Mouse (Mus musculus): ENCODE data around the gene Rasgef1b. TPM values are rescaled to one million over a fixed set of nuclear protein-coding genes. Genes with fewer than 3 reads are reported as not detected.
"Not testable (repeated sequence)": the region's sequence is repeated elsewhere in the genome, so short reads cannot be mapped to it uniquely, and the experiment has no call there.

Rasgef1b gene
- total RNA-seq, 2 experiments from 2014 or later, result 11.9 to 15.1 TPM

DNA sequence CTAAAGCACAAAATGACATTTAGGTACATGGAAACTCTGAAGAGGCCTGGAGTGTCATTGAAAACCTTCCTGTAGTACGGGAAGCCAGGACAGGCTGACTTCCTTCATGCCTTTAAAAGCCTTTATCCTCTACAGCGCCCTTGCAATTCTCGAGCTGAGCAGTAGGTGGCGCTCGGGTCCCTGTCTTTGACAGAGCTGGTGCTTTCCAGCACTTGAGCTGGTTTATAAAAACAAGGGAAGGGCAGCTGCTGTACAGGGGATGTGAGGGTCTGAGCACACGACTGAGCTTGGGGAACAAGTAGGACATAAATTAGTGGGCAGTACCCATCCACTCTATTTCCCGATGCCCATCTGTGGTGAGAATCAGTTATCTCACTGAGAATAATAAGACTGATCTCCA is 480.4 kb downstream of the Rasgef1b start:
- peak; percentile 95 to 96 for DNase-seq

DNA sequence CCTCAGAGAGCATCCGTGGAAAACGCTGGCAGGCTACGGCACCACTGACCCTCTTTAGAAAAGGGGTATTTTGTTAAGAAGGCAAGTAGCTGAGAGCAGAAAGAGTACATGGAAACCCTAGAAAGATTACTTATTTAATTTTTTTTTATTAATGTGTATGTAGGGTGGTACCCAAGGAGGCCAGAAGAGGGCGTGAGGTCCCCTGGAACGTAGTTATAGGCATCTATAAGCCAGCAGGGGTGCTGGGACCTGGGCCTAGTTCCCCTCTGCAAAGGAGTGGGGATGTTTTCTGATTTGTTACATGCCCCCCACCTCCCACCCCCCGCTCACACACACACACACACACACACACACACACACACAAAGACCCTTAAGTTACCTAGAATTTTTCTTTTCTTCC is 480.9 kb downstream of the Rasgef1b start:
- no peak for DNase-seq

DNA sequence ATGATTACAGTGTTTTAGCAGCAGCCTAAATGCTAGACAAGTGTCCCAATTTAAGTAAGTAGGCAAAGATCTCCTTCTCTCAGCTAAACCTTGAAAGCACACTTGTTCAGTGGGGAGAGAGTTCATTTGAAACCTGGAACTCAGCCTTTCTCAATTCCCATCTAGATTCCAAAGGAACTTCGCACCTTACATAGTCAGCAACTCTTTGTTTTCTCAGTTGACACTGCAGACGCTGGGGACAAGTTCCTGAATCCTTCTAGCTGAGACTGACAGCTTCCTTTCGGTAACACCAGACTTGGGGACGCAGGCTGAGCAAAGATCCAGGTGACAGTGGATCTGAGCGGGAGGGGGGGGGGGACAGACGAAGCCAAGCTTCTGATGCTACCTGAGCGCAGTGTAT is 481.4 kb downstream of the Rasgef1b start:
- no peak for DNase-seq

DNA sequence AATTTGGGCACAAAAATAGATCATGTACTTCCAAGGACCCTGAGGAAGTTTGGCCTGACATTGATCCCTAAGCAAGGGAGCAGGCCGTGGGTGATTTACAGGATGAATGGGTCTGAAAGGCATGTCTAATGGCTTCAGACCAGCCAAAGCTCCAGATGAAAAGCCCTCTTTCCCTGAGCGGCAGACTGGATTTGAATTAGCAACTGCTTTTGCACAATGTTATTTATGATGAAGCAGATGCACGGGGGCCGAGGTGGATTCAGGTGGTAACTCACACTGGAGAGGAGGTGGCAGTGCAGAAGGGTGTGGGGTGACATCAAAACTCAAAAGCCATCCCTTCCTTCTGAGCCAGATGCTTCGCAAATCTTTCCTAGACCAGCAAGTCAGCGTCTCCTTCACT is 481.9 kb downstream of the Rasgef1b start:
- DNase-seq, result no peak

DNA sequence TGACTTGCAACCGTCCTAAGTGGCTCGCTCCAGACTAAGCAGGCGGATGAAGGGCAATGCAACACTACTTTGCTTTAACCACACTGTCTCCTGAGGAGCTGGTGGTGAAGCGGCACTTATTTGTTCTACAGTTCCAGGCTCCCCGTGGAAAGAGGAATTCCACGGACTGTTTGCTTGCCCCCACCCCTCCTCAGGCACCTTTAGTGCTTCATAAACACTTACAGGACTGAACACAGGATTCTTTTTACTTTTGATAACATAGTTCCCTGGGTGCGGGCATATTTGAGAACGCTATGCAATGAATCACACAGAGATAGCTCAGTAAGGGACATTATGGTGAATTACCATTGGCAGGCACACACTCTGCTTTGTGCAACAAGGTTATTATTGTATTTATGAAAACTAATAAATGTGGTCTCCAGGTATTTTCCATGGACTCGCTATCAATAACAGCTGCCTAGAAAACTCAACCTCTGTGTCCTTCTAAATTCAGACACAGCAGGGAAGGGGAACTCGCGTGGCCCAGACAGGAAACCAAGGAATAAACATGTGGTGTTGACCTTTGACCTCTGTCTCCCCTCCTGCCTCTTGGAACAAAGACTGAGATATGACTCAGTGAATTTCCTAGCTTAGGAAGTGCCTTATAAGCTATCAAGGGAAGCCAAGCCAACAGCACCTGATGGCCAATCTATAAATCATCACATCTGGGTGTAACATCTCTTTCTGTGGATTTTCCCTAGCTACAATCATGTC is 486.7 kb downstream of the Rasgef1b start:
- no peak for DNase-seq

DNA sequence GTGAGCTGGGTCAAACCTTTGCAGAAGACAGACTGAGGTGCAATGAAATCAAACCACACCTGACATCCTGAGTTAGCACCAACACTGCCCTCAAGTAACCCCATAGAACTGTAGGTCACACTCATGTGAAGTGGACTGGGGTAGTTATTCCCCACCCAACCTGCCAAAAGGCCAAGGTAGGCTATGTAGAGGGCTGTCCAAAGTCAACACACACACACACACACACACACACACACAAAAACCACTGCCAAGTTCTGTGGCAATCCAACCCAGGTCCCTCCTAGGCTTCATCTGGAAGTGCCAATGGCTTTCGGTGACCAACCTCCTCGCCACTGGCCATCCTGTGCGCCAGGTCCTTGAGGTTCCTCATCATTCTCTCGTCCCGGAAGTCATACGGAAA is 488.4 kb downstream of the Rasgef1b start:
- no peak for DNase-seq

DNA sequence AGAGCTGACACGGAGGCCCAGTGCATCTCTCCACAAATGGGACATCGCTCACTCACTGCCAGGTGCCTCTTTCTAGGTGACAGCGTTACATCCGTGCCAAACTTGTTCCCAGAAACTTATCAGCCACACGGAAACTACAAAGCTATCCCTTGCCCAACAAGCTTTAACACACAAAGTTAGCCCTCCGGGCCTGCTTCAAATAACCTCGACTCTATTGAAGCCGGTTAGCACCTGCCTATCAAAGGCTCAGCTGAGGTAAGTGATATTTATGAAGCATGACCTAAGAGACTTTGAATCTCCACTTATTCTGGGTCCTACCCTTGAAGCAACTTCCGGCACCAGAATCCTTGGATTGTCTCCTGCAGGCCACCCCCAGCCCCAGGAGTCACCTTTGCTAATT is 489.2 kb downstream of the Rasgef1b start:
- no peak for DNase-seq

DNA sequence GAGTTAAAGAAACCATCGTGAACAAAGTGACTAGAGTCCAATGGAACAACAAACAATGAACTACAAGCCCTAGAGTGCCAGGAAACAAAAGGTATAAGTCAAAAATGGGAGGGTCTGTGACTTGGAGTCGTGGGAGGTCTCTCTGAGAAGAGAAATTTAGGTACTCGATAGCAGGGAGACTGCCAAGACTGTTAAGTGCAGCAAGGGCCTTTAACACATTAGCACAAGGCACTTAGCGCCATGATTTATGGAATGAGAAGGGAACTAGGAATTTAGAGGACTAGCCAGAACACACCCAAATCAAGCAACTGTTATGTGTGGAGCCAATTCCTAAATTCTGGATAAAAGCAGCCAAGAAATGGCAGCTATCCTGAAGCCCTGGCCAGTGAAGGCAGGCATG is 490.7 kb downstream of the Rasgef1b start:
- DNase-seq, result no peak

DNA sequence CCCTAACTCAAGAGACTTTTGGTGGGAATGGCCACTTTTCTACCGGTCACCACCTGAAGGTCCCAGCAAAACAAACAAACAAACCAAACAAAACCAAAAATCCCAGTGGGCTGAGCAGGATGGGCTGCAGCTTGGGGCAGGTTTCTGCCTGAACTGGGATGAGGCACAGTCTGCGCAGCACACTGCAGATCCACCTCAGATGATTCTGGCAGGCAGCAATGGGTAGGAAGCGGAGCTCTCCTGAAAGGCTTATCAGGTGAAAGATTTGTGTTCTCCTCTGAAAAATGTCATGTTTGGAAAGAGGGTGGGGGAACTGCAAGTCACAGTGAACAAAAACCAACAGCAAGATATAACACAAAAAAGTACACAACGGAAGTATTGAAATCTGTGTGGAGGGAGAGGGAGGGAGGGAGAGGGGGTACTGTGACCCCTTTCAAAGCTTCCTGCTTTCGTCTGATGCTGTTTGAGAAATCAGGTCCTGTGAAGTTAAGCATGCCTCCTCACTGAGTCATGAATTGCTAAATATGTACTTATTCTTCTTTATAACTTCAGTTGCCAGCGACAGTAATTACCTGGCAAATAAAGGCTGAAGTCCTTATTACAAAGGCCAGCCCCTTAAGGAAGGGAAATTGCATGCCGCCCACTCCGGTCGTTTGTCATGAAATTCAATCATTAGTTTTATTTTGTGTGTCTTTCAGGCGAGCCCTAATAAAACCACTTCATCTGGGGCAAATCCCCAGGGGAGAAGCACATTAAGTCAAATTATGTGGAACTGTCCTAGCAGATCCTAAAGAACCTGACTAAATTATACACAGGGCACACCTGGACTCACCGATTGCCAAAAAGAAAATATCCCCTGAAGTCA is 491.7 kb downstream of the Rasgef1b start:
- DNase-seq, result no peak

DNA sequence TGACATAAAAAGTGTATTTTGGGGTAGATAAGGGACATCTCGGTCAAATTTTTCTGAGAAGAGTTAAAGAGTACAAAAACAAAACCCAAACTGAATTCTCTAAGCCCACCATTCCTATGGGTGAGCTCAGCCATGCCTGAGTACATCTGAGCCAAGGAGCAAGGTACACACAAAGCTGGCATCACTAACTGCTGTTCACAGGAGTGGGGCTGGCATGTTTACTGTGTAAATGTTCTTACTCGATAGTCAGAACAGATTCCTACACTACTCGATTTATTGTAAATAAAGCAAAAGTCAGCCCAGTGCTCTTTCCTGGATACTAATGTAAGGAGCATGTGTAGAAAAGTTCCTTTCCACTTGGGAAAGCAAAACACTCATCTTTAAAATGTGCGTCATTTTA is 492.4 kb downstream of the Rasgef1b start:
- DNase-seq, result no peak

DNA sequence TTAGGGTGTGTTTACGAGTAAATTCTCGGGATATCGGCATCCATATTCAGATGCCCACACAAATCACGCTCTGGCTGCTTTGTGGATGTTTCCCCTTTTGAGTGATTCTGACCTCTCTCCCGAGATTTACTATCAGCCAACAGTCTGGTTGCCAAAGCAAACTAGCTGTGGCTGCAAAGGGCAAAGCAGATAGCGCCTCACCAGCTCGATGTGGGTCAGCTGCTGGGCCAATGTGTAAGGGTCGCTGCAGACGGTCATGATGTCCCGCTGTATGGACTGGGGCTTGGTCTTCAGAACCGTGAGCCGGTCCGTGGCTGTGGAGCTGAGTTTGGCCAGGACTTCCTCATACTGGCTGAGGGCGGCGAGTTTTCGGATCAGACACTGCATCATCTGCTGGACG is 494.6 kb downstream of the Rasgef1b start:
- no peak for DNase-seq

DNA sequence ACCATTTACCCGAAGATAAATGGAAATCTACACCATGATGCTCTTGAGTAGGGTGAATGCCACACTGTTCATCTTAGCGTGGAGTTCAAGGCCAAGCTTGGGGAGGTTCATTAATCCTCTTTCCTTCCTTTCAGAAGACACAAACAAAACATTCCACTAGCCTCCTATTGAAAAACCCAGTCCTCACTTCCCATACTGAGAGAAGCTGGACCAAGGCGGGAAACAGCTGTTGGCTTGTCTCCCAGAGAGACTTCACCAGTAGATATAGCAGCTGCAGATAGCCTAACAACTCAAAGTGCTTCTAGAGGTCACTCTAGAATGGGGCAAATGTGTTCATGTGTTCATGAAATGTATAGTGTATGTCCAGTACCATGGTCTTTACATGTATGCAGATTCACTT is 495.7 kb downstream of the Rasgef1b start:
- DNase-seq, result peak in 1 of 2 experiments; percentile 8

DNA sequence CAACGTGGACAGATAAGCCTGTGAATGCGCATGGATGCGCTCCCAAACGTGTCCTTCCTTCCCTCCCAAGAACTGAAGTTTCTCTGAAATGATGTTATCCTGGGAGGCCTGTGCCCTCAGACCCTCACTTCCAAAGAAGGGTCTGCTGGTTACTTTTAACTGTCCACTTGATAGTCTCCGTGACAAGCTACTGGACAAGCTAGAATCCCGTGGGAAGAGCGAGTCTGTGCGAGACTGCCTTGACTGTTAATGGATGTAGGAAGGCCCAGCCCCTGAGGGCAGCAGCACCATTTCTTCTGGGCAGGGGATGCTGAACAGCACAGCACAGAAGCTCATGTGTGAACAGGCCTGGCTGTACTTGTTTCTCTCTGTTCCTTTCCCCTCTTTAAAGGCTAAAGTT is 496.5 kb downstream of the Rasgef1b start:
- DNase-seq, result no peak

DNA sequence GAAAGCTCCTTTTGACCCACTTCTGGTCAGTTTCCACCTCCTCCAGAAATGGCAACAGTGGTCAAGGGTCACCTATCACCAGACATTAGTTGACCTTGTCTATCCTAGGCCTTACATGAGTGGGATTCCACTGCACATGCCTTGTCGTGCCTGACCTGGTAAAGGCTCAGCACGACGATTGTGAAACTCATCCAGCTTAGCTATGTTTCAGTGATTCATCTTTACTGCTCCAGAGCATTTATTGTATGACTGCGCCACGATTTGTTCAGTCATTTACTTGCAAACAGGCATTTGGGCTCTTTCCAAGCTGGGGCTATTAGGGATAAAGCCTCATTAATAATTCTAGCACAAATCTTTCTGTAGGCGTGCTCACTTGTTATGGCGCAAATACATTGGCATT is 498.4 kb downstream of the Rasgef1b start:
- no peak for DNase-seq

DNA sequence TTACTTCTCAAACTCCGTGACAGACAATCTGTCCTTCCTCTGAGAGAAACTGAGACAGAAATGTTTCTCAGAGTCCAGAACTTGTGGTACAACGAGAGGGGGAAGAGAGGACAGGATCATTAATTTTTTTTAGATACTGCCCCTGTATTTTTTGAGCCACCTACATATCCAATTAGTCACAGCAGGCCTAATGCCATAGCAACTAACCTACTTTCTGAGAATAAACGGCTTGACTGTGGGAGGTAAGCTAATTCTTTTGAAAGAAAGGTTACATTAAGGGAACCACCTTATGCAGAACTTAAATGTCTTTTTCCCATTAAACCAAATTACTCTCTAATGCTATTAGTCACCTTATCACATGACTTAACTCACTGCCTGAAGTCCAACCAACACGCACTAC is 501.5 kb downstream of the Rasgef1b start:
- no peak for DNase-seq

DNA sequence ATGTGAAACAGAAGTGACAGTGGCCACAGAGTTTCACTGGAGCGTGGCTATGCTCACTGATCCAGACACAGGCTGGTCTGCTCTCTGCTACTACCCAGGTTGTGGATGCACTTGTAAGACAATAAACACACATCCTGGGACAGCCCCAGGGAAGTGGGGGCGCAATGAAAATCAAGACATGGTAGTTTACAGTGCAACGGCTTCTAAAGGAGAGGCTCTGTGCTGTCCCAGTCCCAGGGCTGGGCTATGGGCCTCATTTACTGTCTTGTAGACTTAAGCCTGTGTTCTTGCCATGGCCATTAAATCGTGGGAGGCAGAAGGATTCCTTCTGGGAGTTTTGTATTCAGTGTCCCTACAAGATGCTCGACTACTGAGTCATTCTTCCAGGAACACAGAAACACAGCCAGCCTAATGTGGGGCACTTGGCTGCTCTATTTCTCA is 504.3 kb downstream of the Rasgef1b start:
- DNase-seq, result peak; percentile 12 to 19

DNA sequence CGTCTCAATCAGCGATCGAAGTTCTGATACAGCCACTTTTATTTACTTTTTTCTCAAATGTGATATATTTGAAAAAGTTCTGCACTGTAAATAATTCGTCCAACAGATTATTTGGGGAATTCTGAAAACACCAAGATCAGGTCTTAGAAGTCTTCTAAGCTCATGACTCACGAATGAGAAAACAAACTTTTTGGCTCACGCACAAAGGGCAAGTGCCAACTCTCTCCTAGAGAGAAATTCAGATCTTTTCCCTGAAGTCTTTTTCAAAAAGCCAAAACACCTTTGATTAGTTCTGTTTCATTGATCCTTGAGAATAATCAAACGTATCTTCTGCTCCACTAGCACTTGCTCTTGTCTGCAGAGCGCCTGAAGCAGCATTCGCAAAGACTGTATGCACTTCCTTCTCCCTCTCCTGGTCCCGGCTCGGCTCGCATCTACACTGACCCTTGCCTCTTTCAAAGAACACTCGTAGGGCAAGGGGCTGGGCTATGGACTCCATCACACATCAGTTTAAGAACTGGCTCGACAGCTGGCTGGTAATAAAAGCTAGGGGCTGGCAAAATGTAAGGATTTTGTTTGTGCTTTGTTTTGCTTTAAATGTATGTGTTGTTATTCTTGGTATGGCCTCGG is 504.9 kb downstream of the Rasgef1b start:
- DNase-seq, result peak; percentile 32 to 40

DNA sequence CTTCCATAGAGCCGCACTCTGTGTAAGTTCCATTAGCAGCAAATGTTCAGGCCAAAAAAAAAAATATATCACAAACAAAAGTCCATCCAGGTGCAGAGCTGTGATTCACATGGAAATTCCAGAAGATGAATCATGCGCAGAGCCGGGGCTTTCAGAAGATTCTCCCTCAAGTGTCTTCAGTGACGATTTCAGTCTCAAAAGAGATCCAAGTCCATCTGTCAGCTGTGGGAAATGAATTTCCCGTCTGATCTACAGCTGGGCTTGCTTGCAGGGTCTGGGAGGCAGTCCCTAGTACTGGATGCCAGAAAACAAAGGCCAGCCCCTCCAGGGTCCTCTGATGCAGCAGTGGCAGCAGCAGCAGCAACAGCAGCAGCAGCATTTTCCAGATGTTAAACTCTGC is 510.5 kb downstream of the Rasgef1b start:
- no peak for DNase-seq

DNA sequence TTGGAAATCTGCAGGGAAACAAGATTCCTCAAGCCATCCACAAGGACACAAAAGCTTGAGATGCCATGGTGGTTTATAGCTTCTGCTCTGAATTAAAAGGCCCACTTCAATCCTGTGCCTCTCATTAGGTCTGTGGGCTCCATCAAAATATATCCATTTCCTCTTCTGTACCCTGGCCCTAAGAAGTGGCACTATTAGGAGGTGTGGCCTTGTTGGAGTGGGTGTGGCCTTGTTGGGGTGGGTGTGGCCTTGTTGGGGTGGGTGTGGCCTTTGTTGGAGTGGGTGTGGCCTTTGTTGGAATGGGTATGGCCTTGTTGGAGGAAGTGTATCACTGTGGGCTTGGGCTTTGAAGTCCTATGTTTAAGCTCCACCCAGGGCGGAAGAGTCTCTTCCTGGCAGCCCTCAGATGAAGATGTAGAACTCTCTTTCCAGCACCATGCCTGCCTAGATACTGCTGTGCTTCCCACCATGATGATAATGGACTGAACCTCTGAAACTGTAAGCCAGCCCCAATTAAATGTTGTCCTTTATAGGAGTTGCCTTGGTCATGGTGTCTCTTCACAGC is 512.2 kb downstream of the Rasgef1b start:
- DNase-seq, result not testable (repeated sequence)

DNA sequence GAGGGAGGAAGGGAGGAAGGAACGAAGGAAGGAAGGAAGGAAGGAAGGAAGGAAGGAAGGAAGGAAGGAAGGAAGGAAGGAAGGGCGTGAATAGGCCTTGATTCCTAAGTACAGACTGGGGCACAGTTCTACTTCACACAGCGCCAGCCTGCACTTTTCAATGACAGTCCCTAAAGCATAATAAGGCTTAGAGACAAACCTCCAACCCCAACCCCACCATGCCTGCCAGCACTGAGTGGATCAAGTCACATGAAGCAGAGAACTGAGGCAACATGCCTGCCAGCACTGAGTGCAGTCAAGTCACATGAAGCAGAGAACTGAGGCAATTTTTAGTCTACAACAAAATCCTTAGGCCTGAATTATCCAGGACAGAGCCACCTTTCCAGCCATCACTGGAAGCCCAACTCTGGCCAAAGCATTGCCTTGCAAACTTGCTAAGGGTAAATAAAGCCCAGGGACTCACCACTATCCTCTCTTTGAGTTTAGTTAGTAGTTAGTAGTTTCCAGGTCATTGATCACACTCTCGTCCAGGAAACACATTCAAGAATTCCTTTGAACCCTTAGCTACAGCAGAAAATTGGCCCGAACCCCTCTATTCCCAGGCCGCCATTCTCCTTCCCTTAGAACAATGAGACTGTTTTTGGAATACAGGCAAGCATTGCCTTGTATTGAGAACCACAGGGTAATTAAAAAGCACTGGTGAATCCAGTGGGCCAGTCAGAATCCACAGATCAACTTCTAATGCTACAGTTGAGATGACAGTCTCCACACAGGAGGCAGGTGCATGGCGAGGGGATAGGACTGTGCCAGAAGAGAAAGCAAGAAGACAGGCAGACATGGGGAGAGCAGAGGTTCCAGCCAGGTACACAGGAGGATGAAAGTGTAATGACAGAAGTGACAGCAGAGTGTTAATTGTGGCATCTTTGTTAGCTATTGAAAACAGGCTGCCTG is 513.4 kb downstream of the Rasgef1b start:
- no peak for DNase-seq

DNA sequence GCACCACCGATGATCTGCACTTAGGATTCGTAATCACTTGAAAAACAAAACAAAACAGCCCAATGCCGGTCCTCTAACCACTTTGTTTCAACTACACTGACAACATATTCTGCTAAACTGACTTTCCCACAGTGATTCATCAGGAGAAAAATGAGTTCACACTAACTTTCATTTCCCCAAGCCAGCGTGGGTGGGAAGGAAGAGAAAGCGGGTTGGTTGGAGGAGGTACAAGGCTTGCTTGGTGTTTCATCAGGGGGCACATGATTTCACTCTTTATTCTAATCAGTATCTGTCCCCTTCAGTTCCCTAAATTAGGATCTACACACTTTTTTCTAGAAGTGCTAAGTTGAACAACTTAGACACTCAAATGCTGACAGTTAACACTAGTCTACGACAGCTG is 514.5 kb downstream of the Rasgef1b start:
- no peak for DNase-seq
